Mouse (Mus musculus) stomach, embryonic 15.5 days (tissue): Measurements from ENCODE around the gene Hsf2bp. TPM values are rescaled to one million over a fixed set of nuclear protein-coding genes. Genes with fewer than 3 reads are reported as not detected.
A peak's percentile ranks its signal among the peaks of the same experiment; 100 is the strongest.
"Not testable (repeated sequence)": the region's sequence is repeated elsewhere in the genome, so short reads cannot be mapped to it uniquely, and the experiment has no call there.

Experiments
- ATAC-seq: fragments of 200-750 bp; cut with Nextera tagmentation; 2 replicates; pipeline ENCODE4 v1.8.0; 2017; ENCODE audit warnings: low read depth, moderate number of reproducible peaks, moderate TSS enrichment; ENCODE audit not compliant: insufficient read depth, low FRiP score
- H3K27ac ChIP-seq: fragments of 300-500 bp; sonication (generic); 2 replicates; pipeline ENCODE4 v1.5.1; 2015; ENCODE audit warnings: mild to moderate bottlenecking, inconsistent platforms
- H3K27me3 ChIP-seq: fragments of 300-500 bp; sonication (generic); replicated peaks from 2 replicates; pipeline ENCODE4 v1.6.1; 2015; ENCODE audit warnings: inconsistent platforms
- H3K36me3 ChIP-seq: fragments of 300-500 bp; sonication (generic); 2 replicates; pipeline ENCODE4 v1.6.1; 2015; ENCODE audit warnings: inconsistent platforms
- H3K4me1 ChIP-seq: fragments of 300-500 bp; sonication (generic); 2 replicates; pipeline ENCODE4 v1.6.1; 2015; ENCODE audit warnings: inconsistent platforms
- H3K4me2 ChIP-seq: fragments of 300-500 bp; sonication (generic); 2 replicates; pipeline ENCODE4 v1.6.1; 2015; ENCODE audit warnings: mild to moderate bottlenecking, inconsistent platforms
- H3K4me3 ChIP-seq: fragments of 300-500 bp; sonication (generic); replicated peaks from 2 replicates; pipeline ENCODE4 v1.5.1; 2015; ENCODE audit warnings: inconsistent platforms
- H3K9ac ChIP-seq: fragments of 300-500 bp; sonication (generic); 2 replicates; pipeline ENCODE4 v1.6.1; 2015; ENCODE audit warnings: inconsistent platforms
- H3K9me3 ChIP-seq: fragments of 300-500 bp; sonication (generic); 2 replicates; pipeline ENCODE4 v1.6.1; 2016; ENCODE audit warnings: inconsistent platforms
- WGBS: fragments of 180-500 bp; shearing (Covaris S2); methylation state at CpG from one replicate; pipeline ENCODE4 v1.1.7; 2015; 5-methylcytosine and 5-hydroxymethylcytosine counted together
- polyA plus RNA-seq: library from polyadenylated mRNA; unstranded; fragments of >200 nt; fragmentation: Nextera tagmentation; extraction: Ambion mirVana; gene quantifications from 2 replicates; pipeline ENCODE4 v1.2.1, GENCODE M21; 2015

Hsf2bp gene
- polyA plus RNA-seq: 0.48 and 0.50 TPM in 2 replicates

GRCm38 (mm10) chr17:32035609-32036508 lies at the start of gene Hsf2bp, which contains the start of gene Rrp1b:
Gene Hsf2bp (minus strand): TSS chr17:32036349.
Gene Rrp1b (plus strand): TSS chr17:32036100.
- WGBS: 5% methylated on average over 52 of the region's 52 CpGs
- peaks cover 19% of the 10 kb centered on the region for H3K4me1 ChIP-seq
- H3K4me2 ChIP-seq: peak within 1 kb of the TSS; percentile 88
- H3K4me3 ChIP-seq: peak within 1 kb of the TSS; percentile 74
- H3K36me3 ChIP-seq: no peaks in the 10 kb centered on the region
- no peaks in the 10 kb centered on the region for H3K9me3 ChIP-seq
- peak within 1 kb of the TSS; percentile 73 for H3K9ac ChIP-seq
- H3K27ac ChIP-seq: peak within 1 kb of the TSS; percentile 75
- no peaks in the 10 kb centered on the region for H3K27me3 ChIP-seq
- ATAC-seq: peak; percentile 91

- Histone ChIP-seq H3K27me3 (no peaks in the 10 kb centered on the region), H3K36me3 (no peaks in the 10 kb centered on the region), H3K4me1 (no peaks in the 10 kb centered on the region), H3K4me2 (no peak overlapping the region), H3K4me3 (no peak overlapping the region), H3K9ac (no peak overlapping the region), H3K9me3 (no peaks in the 10 kb centered on the region), H3K27ac (no peak overlapping the region)
- ATAC-seq: no peak
- WGBS: 90% methylated on average over 2 of the region's 2 CpGs
These were observed 47.2 kb upstream of the Hsf2bp start for GRCm38 (mm10) chr17:32083351-32083750.

- no peaks in the 10 kb centered on the region for H3K27me3 ChIP-seq
- no peaks in the 10 kb centered on the region for H3K36me3 ChIP-seq
- ATAC-seq: no peak
- no peak overlapping the region for H3K27ac ChIP-seq
- H3K9ac ChIP-seq: no peak overlapping the region
- no peaks in the 10 kb centered on the region for H3K4me1 ChIP-seq
- no peak overlapping the region for H3K4me2 ChIP-seq
- 3% methylated on average over 2 of the region's 2 CpGs for WGBS
- no peak overlapping the region for H3K4me3 ChIP-seq
- no peaks in the 10 kb centered on the region for H3K9me3 ChIP-seq
These were observed 39.0 kb upstream of the Hsf2bp start for GRCm38 (mm10) chr17:32075164-32075563.

GRCm38 (mm10) chr17:32074658-32075057 lies 38.5 kb upstream of the Hsf2bp start:
- no peaks in the 10 kb centered on the region for H3K9me3 ChIP-seq
- no peak for ATAC-seq
- H3K27ac ChIP-seq: no peak overlapping the region
- WGBS: 51% methylated on average over 4 of the region's 4 CpGs
- H3K4me3 ChIP-seq: no peak overlapping the region
- H3K9ac ChIP-seq: no peak overlapping the region
- no peak overlapping the region for H3K4me2 ChIP-seq
- no peaks in the 10 kb centered on the region for H3K36me3 ChIP-seq
- no peaks in the 10 kb centered on the region for H3K4me1 ChIP-seq
- no peaks in the 10 kb centered on the region for H3K27me3 ChIP-seq

- Histone ChIP-seq H3K9ac (no peak overlapping the region), H3K27me3 (no peaks in the 10 kb centered on the region), H3K36me3 (no peaks in the 10 kb centered on the region), H3K9me3 (no peaks in the 10 kb centered on the region), H3K4me3 (no peak overlapping the region), H3K4me1 (no peaks in the 10 kb centered on the region), H3K4me2 (no peak overlapping the region), H3K27ac (no peak overlapping the region)
- WGBS: 7% methylated on average over 2 of the region's 2 CpGs
- ATAC-seq: 0 out of 2 replicates have a peak, but pooled peaks have one; percentile 8
These were observed 37.2 kb upstream of the Hsf2bp start for GRCm38 (mm10) chr17:32073359-32073758.

- ATAC-seq: no peak
- no peaks in the 10 kb centered on the region for H3K4me1 ChIP-seq
- H3K36me3 ChIP-seq: no peaks in the 10 kb centered on the region
- no peak overlapping the region for H3K9ac ChIP-seq
- no peaks in the 10 kb centered on the region for H3K27me3 ChIP-seq
- H3K27ac ChIP-seq: no peak overlapping the region
- WGBS: 83% methylated on average over 2 of the region's 2 CpGs
- H3K9me3 ChIP-seq: no peaks in the 10 kb centered on the region
- H3K4me3 ChIP-seq: no peak overlapping the region
- no peak overlapping the region for H3K4me2 ChIP-seq
These were observed 32.7 kb upstream of the Hsf2bp start for GRCm38 (mm10) chr17:32068810-32069209.

- no peak for ATAC-seq
- Histone ChIP-seq H3K27me3 (no peaks in the 10 kb centered on the region), H3K4me1 (no peaks in the 10 kb centered on the region), H3K9me3 (no peaks in the 10 kb centered on the region), H3K9ac (no peak overlapping the region), H3K4me3 (no peak overlapping the region), H3K27ac (no peak overlapping the region), H3K36me3 (no peaks in the 10 kb centered on the region), H3K4me2 (no peak overlapping the region)
- WGBS: 77% methylated on average over 11 of the region's 11 CpGs
These were observed 32.2 kb upstream of the Hsf2bp start for GRCm38 (mm10) chr17:32068381-32068780.

- no peak overlapping the region for H3K27ac ChIP-seq
- H3K4me2 ChIP-seq: no peak overlapping the region
- WGBS: 68% methylated on average over 9 of the region's 9 CpGs
These were observed 31.4 kb upstream of the Hsf2bp start for GRCm38 (mm10) chr17:32067541-32067940.

GRCm38 (mm10) chr17:32064762-32065161 lies 28.6 kb upstream of the Hsf2bp start:
- H3K27ac ChIP-seq, H3K9me3 ChIP-seq, H3K27me3 ChIP-seq, H3K4me1 ChIP-seq, H3K4me3 ChIP-seq, ATAC-seq, H3K9ac ChIP-seq, H3K4me2 ChIP-seq: not testable (repeated sequence)
- WGBS: 67% methylated on average over 8 of the region's 8 CpGs
- peaks cover 17% of the 10 kb centered on the region for H3K36me3 ChIP-seq

More at GRCm38 (mm10) chr17:32067541-32067940, 31.4 kb upstream of the Hsf2bp start:
- Histone ChIP-seq H3K27me3 (no peaks in the 10 kb centered on the region), H3K9me3 (no peaks in the 10 kb centered on the region), H3K4me3 (no peak overlapping the region), H3K9ac (no peak overlapping the region), H3K36me3 (no peaks in the 10 kb centered on the region), H3K4me1 (no peaks in the 10 kb centered on the region)
- no peak for ATAC-seq

- WGBS: 79% methylated on average over 2 of the region's 2 CpGs
- Histone ChIP-seq H3K4me3 (no peak overlapping the region), H3K27me3 (no peaks in the 10 kb centered on the region), H3K9ac (no peak overlapping the region), H3K4me2 (no peak overlapping the region), H3K36me3 (peaks cover 21% of the 10 kb centered on the region), H3K27ac (no peak overlapping the region), H3K9me3 (no peaks in the 10 kb centered on the region), H3K4me1 (no peaks in the 10 kb centered on the region)
- no peak for ATAC-seq
These were observed 27.5 kb upstream of the Hsf2bp start for GRCm38 (mm10) chr17:32063654-32064053.

GRCm38 (mm10) chr17:32061219-32061618 lies 25.1 kb upstream of the Hsf2bp start:
- peaks cover 43% of the 10 kb centered on the region for H3K36me3 ChIP-seq
- no peaks in the 10 kb centered on the region for H3K27me3 ChIP-seq
- H3K27ac ChIP-seq: no peak overlapping the region
- ATAC-seq: no peak
- 98% methylated on average over 14 of the region's 14 CpGs for WGBS
- H3K9ac ChIP-seq: no peak overlapping the region
- no peaks in the 10 kb centered on the region for H3K9me3 ChIP-seq
- no peaks in the 10 kb centered on the region for H3K4me1 ChIP-seq
- H3K4me3 ChIP-seq: no peak overlapping the region
- no peak overlapping the region for H3K4me2 ChIP-seq

GRCm38 (mm10) chr17:32059084-32059483 lies 22.9 kb upstream of the Hsf2bp start:
- no peaks in the 10 kb centered on the region for H3K27me3 ChIP-seq
- H3K9me3 ChIP-seq: no peaks in the 10 kb centered on the region
- no peak overlapping the region for H3K4me2 ChIP-seq
- 88% methylated on average over 2 of the region's 2 CpGs for WGBS
- no peak overlapping the region for H3K9ac ChIP-seq
- peaks cover 56% of the 10 kb centered on the region for H3K36me3 ChIP-seq
- H3K27ac ChIP-seq: no peak overlapping the region
- no peak for ATAC-seq
- H3K4me3 ChIP-seq: no peak overlapping the region
- no peaks in the 10 kb centered on the region for H3K4me1 ChIP-seq
